Mouse (Mus musculus) embryo, embryonic 11.5 days (tissue): ENCODE results near the gene Pip4k2b.
"Not testable (repeated sequence)": the region's sequence is repeated elsewhere in the genome, so short reads cannot be mapped to it uniquely, and the experiment has no call there.

Experiments used
- DNase-seq: peaks from one replicate; pipeline ENCODE4 v3.0.0-alpha.2; 2012; ENCODE audit warnings: low read depth, low spot score

The Pip4k2b gene

DNA sequence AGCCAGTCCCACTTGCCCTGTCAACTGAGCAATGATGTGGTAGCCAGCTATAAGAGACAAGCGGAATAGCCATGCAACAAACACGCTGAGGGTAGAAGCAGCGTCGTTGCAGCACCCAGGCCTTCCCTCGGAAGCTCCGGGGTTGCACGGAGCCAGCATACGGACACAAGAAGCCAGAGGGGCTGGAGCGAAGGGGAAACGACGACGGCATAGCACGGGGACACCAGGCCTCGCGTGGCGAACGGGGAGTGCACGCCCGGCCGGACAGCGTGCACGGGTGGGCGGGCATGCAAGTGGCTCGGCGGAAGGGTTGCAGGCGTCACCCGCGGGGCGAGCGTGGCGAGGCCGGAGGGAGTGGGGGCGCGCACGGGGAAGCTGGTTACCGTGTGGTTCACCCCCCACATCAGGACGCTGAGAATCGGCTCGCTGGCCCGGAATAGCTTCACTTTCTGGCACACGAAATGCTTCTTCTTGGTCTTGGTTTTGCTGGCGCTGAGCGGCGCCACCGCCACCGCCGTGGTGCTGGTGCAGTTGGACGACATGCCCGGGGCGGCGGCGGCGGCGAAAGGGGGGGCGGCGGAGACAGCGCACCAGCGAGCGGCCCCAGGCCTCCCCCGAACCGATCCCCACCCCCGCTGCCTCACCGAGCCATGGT, at the start of gene Pip4k2b:
Gene Pip4k2b, minus strand, starts transcription at position 642 of the 655 bp plus-strand sequence.
- DNase-seq: peak; percentile 27

DNA sequence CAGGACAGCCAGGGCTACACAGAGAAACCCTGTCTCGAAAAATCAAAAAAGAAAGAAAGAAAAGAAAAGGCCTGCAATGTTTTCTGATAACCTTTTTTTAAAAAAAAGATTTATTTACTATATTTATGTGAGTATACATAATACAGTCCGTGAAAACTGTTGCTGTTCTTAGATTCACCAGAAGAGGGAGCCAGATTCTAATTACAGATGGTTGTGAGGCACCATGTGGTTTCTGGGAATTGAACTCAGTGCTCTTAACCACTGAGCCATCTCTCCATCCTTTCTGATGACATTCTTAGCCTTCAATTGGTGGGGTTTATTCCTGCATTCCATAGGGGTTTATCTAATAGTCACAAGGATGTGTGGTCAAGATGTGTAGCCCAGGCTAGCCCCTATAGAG, 48.7 kb upstream of the Pip4k2b start:
- DNase-seq: no peak

DNA sequence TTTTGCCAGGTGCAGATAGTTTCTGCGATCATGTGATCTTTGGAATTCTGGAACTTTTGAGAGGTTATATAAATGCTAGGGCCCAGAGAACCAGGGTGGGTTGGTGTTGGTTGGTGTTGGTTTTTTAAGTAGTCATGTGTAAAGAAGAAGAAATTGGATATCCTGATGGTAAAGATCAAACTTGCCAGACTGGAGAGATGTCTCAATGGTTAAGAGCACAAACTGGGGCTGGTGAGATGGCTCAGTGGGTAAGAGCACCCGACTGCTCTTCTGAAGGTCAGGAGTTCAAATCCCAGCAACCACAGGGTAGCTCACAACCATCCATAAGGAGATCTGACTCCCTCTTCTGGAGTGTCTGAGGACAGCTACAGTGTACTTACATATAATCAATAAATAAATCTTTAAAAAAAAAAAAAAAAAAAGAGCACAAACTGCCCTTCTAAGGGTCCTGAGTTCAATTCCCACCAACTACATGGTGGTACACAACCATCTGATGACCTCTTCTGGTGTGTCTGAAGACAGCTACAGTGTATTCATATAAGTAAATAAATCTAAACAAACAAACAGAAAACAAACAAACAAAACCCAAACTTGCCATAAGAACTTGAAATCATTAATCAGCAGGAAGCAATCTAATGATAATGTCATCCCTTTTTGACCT, 46.4 kb upstream of the Pip4k2b start:
- not testable (repeated sequence) for DNase-seq

DNA sequence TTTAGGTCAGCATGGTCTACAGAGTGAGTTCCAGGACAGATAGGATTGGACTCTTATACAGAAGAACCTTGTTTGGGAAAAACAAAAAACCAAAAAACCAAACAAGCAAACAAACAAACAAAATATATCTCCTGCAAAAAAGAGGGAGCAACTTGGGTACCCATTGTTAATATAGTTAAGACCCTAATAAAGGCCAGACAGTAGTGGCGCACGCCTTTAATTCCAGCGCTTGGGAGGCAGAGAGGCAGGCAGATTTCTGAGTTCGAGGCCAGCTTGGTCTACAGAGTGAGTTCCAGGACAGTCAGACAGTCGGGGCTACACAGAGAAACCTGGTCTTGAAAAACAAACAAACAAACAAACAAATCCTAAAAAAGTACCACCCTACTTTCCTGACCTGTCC, 45.2 kb upstream of the Pip4k2b start:
- DNase-seq: no peak

DNA sequence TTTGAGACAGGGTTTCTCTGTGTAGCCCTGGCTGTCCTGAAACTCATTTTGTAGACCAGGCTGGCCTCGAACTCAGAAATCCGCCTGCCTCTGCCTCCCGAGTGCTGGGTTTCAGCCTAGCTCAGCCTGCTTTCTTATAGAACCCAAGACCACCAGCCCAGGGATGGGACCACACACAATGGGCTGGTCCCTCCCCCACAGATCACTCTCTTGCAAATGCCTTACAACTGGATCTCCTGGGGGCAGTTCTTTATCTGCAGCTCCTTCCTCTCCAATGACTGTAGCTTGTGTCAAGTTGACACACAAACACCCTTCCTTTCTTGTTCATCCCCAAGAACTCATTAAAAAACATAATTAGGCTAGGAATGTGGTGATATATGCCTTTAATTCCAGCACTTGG, 43.5 kb upstream of the Pip4k2b start:
- DNase-seq: no peak

DNA sequence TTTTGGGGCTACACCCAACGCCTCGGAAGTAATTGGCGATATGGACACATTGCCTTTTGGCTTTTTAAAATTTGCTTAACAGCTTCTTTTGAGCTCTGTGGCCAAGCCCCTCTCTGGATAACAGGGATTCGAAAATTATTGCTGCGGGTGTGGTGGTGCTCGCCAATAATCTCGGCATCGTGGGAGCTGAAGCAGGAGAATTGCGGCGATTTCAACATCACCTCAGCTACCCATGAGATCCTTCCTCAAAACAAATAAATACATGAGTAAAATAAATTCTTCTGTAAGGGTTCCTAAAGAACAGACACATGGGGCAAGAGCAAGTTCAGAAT, 38.0 kb upstream of the Pip4k2b start:
- no peak for DNase-seq

DNA sequence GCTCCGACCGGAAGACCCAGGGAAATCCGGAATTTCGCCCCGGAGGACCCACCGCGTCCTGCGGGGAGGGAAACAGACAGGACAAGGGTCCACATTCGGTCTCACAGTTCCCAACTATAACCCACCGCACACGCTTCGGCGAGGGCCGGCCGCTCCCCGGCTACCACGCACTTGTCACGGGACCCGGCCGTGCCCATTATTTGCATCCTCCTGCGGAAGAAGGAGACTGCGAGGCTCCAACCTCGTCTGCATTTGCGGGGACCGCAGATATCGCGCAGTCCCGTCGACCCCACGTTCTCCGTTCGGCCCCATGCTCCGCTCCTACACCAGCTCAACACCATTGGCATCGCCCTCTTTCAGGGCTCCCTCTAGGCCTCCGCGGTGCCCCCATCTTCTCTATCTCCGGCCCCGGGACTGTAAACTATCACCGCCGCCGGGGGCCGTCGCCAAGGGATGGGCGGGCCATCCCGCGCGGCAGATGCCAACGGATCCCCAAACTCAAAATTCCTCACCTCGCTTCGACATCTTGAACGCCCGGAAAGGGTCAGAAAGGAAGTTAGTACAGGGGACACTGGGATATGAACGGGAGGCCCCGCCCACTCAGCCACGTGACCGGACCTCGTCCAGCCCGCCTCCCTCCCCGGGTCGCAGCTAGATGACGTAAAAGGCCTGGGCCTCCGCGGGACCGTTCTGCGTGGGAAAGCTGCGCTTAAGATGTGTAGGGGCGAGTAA, 37.5 kb upstream of the Pip4k2b start, which contains the start of gene Rpl23:
Gene Rpl23, minus strand, starts transcription at position 606 of the 732 bp plus-strand sequence.
- peak; percentile 99 for DNase-seq

DNA sequence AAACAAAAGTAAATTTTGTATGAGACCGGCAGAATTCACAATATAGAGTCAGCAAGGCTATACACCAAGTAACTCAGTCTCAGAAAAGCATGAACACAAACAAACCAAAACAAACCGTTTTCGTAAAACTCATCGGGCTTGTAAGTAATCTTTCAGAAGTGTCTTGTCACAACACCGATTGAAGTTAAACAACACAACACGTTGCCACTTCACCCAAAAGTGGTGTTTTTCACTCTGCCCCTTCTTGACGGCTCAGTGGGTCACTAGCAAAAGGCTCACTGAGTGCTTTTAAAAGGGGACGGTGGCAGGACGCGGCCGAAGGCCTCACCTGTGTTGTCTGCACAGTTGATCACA, 37.0 kb upstream of the Pip4k2b start:
- no peak for DNase-seq

DNA sequence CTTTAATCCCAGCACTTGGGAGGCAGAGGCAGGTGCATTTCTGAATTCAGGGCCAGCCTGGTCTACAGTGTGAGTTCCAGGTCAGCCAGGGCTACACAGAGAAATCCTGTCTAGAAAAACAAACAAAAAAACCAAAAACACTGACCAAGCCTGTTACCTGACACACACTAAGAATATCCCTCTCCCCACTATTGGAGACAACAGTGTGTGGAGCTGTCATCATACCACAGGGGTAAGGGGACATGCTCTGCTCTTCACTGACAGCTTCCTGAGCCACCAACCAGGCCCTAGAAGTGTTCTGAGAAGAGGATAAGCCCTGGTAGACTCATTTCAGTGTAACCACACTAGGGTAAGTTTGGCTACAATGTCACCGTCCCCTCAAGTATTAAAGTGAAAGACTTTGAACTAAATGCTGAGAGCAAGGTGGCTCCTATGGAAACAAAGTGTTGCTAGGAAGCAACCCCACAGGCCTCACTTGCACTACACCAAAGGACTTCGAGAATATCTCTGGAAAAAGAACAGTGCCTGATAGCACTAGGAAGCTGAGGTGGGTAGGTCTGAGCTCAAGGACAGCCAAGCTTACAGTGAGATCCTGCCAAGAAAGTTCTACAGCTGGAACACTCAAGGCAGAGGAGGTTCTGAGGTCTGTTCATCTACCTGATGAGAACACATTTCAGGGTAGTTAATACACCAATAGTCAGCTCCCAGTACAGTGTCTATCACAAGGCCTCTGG, 35.6 kb upstream of the Pip4k2b start:
- DNase-seq: no peak

DNA sequence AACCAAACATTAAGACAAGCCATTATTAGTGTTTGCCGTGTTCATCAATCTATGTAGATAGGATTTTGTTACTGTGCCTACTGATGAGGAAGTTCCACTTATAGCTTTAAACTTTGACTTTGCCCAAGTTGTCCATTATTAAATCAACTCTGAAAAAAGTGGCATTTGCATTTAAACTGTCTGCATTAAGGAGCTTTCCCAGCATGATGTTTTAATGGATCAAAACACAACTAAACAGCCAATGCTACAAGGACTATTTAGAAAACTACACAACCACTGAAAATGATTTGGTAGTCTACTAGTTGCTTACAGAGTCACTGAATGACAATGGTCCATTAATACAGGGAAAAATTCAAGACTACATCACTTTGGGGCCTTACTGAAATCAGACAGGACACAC, 34.4 kb upstream of the Pip4k2b start:
- no peak for DNase-seq

DNA sequence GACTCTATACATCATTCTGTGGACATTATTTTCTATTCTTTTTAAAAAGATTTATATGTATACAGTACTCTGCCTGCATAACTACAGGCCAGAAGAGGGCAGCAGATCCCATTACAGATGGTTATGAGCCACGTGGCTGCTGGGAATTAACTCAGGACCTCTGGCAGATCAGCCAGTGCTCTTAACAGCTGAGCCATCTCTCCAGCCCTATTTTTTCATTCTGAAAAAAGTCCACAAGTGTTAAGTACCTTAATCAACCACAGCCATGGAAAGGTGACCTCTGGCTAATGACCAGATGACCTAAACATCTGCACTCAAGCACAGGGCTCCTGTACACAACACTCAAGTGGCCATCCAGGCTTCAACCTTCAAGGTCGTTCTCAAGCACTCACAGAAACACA, 32.6 kb upstream of the Pip4k2b start:
- DNase-seq: no peak

DNA sequence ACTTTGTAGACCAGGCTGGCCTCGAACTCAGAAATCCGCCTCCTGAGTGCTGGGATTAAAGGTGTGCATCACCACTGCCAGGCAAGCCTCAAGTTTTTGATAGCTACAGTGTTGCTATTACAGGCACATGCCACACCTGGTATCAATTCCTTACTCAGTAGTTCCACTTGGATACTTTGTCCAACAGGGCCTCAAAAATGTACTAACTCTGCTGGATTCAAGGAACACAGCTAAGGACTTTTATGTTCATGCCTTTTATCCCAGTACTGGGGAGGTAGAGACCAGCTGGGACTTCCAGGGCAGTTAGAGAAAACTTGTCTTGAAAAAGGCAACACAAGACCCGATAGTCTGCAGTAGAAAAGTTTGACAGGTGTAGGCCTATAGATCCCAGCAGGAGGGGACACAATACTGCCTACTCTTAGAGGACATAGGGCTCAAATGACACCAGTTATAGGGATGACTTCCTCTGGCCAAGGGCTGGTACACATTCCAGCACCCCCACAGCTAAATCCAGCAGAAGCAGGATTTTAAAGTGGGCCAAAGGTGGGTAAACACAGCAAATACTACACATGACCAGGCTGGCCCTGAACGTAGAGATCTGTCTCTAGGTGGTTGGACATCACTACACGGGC, 32.1 kb upstream of the Pip4k2b start:
- no peak for DNase-seq

DNA sequence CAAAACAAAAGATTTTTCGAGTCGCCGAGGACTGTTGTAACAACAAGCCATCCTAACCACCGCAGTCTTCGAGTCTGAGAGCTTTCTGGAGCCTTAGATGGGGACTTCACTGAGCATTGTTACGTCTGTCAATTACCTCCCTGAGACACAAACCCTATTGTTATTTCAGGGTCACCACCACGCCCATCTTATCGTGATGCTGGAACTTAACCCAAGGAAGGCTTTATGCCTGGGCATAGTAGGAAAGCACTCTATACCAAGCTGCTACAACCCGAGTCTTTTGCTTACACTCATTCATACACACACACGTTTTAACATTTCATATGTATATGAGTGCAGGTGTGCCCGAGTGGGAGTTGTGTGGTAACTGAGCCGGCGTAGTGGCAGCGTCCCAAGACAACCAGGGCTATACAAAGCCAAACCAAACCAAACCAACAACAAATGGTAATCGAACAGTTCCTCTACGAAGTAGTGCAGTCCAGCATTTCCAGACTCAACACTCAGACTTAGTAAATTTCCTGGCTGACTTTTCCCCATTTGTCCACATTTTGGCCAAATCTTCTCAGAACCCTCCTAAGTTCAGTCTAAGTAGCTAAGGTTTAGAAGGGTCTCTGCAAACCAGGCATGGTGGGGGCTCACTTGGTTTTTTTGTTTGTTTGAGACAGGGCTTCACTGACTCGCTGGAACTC, 31.4 kb upstream of the Pip4k2b start, which contains the start of gene 1700001P01Rik:
Gene 1700001P01Rik, minus strand, starts transcription at position 111 of the 689 bp plus-strand sequence.
- no peak for DNase-seq

DNA sequence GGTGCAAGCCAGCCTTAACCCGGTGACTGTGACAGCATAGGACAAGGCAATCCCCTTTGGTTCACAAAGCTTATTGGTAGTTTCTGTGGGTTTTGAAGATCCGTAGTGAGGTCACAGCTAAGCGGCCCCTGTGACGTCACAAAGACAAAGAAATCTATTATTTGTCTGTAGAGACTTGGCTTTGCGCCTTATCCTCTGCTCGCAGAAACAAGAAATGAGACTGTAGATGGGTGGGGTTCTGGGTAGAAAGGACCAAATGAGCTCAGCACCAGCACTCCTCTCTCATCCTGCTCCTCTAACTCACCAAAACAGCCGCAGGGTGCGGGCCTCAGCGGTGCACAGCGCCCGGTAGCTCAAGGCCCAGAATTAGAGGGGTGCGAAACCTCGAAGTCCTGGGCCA, 30.7 kb upstream of the Pip4k2b start:
- no peak for DNase-seq

DNA sequence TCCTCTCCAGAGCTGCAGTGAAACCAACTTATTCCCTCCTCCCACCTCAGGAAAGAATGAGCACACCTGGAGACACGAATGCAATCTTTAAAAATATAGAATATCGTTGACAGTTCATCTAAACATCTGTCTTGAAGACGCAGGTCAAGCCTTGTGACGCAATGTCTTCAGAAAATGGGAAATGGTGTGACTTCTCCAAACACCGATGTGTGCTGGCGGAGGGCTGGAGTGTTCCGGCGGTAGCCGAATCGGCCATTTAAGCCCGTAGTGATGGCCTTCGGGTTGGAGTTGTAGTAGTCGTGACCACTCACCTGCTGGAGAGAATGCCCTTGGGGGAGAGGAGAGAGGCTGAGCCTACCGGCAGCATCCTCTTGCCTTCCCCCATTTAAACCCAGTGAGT, 26.9 kb upstream of the Pip4k2b start:
- DNase-seq: no peak

DNA sequence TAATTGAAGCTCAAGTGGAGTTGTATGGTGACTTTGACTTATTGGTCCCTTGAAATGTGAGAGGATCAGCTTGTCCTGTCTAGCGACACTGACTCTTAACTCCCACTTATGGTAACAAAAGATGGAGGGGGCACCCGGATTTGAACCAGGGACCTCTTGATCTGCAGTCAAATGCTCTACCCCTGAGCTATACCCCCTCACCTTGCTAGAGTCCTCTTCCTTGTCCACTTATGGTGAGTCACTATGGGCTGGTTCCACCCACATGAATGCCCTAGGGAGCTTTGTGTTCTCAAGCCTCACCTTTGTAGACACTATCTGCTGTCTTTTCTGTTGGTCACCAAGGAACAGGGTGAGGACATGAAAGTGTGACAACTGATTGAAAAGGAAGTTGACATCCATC, 25.2 kb upstream of the Pip4k2b start:
- DNase-seq: no peak

DNA sequence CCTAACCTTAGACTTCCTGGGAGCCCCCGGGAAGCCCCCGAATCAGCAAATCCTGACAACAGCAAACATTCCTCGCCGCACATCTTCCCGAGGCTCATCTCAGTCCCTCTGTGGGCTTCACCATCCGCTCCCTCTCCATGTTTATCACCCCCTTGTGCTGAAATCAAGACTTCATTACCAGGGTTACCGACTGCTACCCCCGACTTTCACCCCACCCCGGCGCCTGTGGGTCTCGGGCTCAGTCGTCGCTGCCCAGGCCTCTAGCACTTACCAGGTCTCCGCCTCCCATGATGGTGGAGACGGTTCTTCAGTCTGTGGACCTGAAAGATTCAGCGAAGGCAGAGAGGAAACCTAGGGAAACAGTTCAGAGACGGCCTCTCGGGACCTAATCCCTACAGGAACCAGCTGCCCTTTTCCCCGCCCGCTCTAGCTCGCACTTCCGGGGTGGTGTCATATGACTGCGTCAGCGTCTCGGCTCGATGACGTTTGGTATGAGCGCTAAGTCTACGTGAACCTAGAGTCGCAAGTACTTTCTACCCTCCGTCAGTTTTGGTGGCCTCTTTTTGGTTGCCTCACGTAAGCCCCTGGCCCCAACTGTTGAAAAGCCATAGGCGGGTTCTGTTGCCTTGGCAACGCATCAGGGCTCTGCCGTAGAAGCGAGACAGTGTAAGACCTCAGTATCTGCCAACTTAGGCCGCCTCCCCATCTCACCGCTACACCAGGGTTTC, 21.8 kb upstream of the Pip4k2b start, which contains the start of gene Cwc25:
Gene Cwc25, minus strand, starts transcription at position 403 of the 728 bp plus-strand sequence.
- DNase-seq: peak; percentile 92

DNA sequence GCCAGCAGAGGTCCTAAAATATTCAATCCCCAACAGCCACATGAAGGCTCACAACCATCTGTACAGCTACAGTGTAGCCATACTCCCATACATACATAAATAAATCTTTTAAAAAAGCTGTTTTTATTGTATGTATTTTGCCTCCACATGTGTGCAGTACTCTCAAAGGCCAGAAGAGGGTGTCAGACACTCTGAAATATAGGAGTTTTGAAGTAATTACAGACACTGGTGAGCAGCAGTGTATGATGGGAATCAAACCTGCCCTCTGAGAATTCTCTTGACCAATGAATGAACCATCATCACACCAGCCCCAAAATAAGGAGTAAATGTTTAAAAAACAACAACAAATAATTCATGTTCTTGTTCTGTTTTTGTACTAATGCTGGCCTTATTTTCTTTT, 17.1 kb upstream of the Pip4k2b start:
- no peak for DNase-seq

DNA sequence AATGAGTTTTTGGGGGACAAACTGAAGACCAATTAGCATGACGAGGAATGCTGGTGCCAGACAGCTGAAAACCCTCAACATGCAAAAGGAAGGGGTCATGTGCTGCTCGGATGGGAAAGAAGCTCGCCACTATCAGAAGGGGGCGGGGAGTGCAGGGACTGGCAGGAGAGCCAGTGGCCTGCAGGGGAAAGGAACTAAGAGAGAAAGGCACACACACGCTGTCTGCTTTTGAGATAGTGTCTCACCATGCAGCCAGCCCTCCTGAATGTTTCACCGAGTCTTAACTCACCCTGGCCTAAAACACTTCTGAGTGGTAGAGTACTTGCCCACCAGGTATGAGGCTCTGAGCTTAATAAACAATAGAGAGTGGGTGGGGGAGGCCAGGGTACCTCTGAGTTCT, 14.4 kb upstream of the Pip4k2b start:
- no peak for DNase-seq

DNA sequence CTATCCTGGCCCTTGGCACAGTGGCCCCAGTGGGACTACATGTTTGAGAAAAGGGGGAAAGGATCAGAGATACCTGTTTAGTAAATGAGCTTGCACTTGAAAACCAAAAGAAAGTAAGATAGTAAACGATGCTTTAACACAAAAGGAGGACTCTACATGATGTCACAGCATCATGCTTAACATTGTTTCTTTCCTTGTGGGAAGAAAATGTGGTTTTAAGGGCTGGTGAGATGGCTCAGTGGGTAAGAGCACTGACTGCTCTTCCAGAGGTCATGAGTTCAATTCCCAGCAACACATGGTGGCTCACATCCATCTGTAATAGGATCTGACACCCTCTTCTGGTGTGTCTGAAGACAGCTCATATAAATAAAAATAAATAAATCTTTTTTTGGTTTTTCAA, 13.6 kb upstream of the Pip4k2b start:
- DNase-seq: no peak
